Mouse (Mus musculus): ENCODE measurements at regions not wholly inside any gene's neighbourhood (a gene's known extent, or its start where the extent isn't known, plus 50 kb on each side); places are given as distances from the start of the nearest gene placed in this dataset.
A peak's percentile ranks its signal among the peaks of the same experiment; 100 is the strongest.

DNA sequence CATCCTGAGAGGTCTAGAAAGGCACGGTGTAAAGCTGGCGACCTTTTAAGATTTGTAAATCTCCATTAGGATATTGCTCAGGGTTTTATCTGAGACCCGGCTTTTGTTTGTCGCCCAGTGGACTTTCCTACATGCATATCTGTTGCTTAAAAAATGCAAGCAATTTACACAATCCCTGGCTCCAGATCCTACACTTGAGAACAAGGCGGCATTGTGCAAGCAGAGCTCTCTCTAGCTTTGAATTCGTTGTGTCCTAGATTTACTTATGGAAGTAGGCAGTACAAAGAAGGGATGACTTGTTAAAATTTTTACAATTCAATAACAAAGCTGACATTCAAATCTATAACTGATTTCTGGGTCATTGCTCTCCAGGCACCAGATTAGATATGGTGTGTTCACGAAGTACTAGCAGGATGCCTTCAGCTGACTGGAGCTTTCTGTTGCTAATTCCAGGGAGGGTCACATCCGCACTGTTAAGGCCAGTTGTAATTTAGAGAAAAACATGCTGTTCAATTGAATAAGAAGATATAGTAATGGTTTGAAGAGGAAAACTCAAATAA lies 62.2 kb upstream of the Teddm2 start:
- DNase-seq (ENCODE audit: low spot score in 2 of 2) = no peak

- no peak for DNase-seq (ENCODE audit: low spot score in 2 of 2)
Measured at GRCm38 (mm10) chr1:153963744-153964342, 63.8 kb upstream of the Teddm2 start.

DNA sequence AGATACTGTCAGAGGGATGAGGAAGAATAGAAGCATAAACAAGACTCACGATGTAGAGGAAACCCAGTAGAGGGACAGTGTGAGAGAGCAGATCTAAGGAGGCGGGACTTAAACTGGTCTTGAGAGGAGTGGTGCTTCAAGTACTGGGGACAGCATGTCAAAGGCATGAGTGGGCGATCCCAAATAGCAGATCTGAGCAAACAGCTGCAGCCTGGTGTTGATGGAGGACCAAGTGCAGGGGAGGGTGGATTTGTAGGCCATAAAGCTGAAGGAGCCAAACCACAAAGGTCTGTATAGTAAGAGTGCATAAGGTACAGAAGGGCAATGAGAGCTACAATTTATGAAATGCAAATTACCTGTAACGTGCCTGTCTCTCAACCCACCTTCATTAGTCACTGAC lies 69.4 kb upstream of the Teddm2 start:
- no peak for DNase-seq (ENCODE audit: low spot score in 2 of 2)

GRCm38 (mm10) chr1:153974300-153974699 lies 74.3 kb upstream of the Teddm2 start:
- DNase-seq (ENCODE audit: low spot score in 2 of 2) = no peak

DNA sequence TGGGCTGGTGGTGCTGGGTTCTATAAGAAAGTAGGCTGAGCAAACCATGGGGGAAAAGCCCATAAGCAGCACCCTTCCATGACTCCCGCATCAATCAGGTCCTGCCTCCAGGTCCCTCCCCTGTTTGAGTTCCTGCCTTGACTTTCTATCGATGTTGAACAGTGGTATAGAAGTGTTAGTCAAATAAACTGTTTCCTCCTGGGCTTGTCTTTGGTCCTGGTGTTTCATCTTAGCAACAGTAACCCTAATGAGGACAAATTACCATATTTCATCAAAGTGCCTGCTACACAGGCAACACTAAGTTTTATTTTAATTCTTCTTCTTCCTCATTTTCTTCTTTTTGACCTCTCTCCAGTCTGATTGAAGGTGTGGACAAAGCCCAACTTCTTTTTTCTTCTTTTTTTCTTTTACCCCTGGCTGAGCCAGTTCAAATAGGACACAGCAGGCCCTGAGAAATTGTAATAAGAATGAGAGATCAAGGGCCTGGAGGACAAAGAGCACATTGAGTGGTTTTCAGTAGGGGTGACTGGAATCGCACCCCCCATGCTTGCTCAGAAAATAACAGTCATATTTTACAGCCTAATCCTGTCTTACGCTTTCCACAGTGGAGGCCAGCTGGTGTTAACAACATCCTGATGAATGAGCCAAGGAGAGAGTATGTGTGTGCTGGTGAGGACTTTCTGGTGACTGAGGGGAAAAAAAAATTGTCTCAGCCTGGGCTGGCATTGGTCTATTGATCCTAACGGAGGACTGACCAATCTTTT lies 78.1 kb upstream of the Teddm2 start:
- no peak for DNase-seq (ENCODE audit: low spot score in 2 of 2)

DNA sequence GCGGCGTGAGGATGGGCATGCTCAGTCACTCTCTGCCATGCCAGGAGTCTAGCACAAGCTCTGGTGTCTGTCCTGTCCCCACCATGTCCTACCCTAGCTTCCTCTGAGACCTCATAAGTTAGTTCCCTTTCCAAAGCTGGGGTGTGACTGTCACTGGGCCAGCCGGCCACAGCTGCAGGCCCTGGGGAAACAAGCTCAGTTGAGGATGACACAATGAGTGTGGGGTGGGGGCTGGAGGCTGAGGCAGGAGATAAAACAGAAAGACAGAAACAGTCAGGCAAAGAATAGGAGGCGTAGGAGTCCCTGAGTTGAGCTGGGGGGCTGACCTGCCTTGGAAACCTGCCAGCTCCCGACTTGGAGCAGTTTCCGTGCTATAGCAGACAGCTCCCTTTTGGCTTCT lies 80.9 kb upstream of the Teddm2 start:
- peak in 1 of 2 experiments; percentile 56 for DNase-seq (ENCODE audit: low spot score in 2 of 2)

- DNase-seq (ENCODE audit: low spot score in 2 of 2) = no peak
Measured at GRCm38 (mm10) chr1:153985595-153985994, 85.6 kb upstream of the Teddm2 start.

DNA sequence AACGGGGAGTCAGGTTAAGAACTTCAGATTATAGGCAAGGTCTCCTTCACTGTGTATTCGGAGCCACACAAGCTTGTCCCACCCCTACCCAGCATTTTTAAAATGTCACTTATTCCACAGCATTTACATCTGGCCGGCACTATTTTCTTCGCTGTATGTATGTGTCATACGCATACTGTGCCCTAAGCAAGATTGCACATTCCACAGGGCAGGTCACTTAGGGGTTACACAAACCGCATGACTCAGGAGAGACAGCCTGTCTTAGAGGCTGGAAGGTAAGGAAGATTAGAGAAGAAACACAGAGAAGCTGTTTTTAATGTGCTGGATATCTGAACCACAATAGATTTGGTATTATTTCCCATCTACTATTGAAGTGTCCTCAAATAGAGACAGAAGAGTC lies 86.6 kb upstream of the Teddm2 start:
- DNase-seq (ENCODE audit: low spot score in 2 of 2) = no peak

DNA sequence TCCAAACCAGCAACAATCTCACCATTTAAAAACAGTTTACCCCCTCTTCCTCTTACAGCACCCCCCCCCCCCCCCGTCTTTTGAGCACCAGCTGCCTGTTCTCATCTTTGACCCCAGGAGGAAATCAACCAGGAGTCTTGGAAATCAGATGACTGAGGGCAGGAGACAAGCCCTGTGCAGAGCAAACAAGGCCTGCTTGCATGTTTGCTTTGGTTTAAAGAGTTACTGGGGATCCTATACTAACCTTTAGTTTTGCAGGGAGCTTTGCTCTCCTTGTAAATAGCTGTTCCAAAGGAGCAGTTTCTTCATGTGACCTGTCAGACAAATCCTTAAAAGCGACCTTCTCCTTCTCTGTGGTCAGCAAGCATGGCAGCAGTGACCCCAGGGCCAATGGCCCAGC lies 88.3 kb upstream of the Teddm2 start:
- no peak for DNase-seq (ENCODE audit: low spot score in 2 of 2)

- no peak for DNase-seq (ENCODE audit: low spot score in 2 of 2)
Measured at GRCm38 (mm10) chr1:153990651-153991435, 90.8 kb upstream of the Teddm2 start.

GRCm38 (mm10) chr1:153992466-153992865 lies 92.4 kb upstream of the Teddm2 start:
- no peak for DNase-seq (ENCODE audit: low spot score in 2 of 2)

DNA sequence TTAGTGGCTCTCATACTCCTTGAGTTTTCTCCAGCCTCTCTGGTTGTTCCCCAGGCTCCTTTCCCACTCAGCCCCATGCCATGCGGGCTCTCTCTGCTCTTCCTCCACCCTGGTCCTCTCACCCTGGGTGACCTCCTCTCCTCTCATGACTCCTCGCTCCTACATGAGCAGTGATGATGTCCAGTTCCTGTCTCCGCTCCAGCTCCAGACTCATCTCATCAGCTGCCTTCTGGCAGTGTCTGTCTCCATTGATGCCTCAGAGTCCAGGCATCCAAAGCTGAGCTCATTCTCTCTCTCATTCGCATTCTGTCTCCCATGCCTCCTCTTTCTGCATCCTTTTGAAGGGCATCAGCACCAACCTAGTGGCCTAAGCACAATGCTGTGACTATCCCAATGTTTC lies 94.8 kb upstream of the Teddm2 start:
- DNase-seq (ENCODE audit: low spot score in 2 of 2) = peak in 1 of 2 experiments; percentile 57

DNA sequence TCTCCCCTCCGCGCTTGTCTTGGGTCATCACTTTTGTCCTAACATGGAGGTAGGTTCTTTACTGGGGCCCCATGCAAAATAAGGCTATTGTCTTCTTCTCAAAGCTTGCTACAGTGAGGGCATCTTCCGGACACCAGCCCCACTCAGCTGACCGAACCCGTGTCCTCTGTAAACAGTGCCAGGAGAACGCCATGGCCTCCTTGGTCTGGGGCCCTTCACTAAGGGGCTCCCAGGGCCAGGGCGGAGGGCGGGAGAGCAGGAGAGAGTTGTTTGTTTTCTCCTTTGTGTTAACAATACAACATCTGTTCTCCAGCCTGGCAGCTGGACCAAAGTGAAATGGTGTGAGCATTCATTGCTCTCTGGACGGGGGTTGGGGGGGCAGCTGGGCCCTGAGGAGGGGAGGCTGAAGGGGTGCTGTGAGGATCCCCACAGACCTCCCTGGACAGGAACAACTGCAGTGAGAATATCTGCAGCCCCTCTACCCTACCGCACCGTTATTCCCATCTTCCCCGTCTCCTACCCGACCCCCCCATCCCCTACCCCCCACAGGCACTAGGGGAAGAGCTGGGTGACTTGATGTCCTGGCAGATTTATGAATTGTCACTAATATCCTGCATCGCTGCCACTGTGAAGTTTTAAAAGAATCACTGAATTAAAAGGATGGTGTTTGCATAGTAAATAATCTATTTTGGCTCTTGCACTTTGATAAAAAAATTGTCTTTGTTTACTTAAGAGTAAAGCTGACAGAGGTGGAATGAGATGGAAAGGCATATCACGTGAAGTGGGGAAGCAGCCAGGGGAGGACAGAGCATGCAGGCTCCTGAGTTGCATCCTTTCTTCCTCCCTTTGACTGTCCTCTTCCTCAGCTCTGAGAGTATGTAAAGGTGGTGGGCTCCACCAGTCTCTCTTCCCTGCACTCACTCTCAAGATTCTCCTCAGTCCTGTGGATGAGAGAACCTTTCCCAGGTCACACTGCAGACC lies 97.5 kb upstream of the Teddm2 start:
- peak in 1 of 2 experiments; percentile 51 for DNase-seq (ENCODE audit: low spot score in 2 of 2)

DNA sequence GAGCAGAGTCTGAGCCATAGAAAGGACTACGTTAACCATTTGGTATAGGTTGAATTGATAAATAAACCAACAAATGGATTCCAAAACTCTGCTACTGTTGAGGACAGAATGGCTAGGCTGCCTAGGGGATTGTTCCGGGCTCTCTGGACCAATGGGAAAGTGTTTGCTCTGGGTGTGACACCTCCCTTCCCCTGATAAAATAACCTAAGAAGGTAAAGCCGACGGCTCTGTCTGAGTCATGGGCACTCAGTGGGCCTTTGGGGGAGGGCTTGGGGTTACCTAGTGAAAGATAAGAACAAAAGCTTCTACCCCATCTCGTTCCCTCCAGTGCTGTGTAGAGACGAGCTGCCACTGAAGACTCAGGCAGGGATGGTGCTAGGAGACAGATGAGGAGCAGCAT lies 99.7 kb upstream of the Teddm2 start:
- no peak for DNase-seq (ENCODE audit: low spot score in 2 of 2)

GRCm38 (mm10) chr1:154003669-154004068 lies 103.6 kb upstream of the Teddm2 start:
- no peak for DNase-seq (ENCODE audit: low spot score in 2 of 2)

GRCm38 (mm10) chr1:154004647-154005046 lies 104.6 kb upstream of the Teddm2 start:
- no peak for DNase-seq (ENCODE audit: low spot score in 2 of 2)

DNA sequence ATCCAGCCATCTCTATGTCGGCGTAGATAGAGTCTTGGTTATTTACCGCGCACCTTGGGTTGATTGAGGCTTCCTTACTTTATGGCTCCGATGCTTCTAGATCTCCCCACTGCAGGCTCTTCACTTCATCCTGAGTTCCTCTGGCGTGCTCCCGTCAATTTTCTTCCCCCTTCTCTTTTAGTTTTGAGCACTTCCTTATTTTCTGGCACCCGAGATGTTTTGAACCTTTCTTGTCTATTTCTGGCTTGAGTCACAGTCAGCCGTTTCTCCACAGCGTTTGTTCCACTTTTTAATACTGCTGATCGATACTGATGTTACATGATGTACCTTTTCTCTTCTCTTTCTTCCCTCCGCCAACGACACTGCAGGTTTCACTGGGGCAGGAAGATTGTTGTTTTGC lies 106.0 kb upstream of the Teddm2 start:
- DNase-seq (ENCODE audit: low spot score in 2 of 2) = no peak

DNA sequence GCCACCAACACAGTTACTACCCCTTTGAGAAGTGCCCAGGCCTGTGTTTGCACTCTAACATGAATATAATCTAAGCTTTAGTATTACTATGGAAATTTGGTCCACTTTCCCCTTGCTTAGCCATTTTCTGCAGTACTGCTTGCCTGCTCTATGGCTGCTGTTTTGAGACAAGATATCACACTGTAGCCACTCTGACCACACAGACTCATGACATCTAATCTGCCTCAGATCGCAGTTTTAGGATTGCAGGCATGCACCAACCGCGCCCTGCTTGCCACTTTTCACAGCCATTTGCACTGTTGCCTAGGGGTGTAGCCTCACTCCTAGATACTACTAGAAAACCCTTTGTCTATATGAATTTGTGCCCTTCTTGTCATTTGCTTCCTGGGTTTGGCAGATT lies 107.4 kb upstream of the Teddm2 start:
- no peak for DNase-seq (ENCODE audit: low spot score in 2 of 2)

DNA sequence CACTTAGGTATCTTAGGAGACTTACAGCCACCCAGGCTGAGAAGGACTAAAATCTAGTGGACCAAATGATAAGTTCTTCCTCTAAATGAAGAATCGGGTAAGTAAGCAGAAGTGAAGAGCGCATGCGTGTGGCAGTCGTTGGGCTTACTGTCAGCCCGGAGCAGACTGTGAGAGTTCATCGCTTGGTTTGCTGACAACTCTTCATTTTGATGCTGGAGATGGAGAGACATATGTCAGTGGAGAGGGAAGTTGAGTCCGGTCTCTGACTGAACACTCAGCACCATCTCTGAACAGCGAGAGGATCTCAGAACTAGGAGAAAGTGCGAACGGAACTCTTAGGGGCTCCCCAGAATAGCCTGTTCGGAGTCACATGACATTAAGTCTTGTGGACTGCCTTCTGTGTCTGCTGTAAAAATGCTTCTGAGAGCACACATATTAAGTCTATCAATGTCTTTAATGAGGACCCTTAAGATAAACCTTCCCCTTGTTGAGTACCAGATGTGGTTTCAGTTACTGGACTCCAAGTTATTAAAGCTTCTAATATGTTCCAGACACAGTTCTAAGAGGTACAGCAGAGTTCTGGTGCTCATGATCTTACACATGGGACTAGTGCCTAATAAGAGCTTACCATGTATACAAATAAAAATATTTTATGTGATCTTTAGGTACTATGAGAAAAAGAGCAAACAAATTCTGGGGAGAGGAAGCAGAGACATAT lies 108.7 kb upstream of the Teddm2 start:
- no peak for DNase-seq (ENCODE audit: low spot score in 2 of 2)

DNA sequence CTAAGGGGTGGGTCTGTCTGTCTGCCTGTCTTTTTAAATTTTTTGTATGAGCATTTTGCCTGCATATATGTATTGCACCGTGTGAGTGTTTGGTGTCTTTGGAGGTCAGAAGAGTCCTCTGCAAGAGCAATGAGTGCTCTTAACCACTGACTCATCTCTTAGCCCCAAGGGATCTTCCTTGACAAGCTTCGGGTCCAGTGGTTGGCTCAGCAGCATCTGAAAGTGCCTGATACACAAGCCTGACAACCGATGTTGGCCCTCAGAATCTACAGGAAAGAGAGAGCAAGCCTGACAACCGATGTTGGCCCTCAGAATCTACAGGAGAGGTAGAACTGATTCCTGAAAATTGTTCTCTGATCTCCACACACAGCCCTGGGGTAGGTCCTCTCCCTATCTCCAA lies 110.7 kb upstream of the Teddm2 start:
- no peak for DNase-seq (ENCODE audit: low spot score in 2 of 2)

DNA sequence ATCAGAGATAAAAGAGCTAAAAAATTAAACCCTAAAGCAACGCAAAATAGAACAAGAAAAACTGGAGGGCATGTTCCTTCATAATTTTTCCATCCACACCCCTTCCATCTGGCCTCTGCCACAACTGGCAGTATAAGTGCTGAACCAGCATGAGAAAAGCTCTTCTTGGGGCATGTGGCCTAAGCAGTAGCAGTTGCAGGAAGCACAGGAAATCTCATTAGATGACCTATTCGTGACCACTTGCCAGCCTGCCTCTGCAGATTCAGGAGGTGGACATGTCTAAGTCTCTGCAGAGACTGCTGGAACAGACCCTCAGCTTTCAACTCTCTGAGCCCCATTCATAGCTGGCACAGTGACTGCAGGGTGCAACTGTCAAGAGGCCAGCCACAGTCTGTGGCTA lies 116.5 kb upstream of the Teddm2 start:
- DNase-seq (ENCODE audit: low spot score in 2 of 2) = no peak

All from left cerebral cortex, adult 9 months (tissue).